Mouse (Mus musculus) kidney, embryonic 14.5 days (tissue): ENCODE results near the gene Lrrc2. TPM values are rescaled to one million over a fixed set of nuclear protein-coding genes. Genes with fewer than 3 reads are reported as not detected.

Experiments used
- ATAC-seq: fragments of 200-750 bp; cut with Nextera tagmentation; 2 replicates; pipeline ENCODE4 v1.8.0; 2017; ENCODE audit warnings: moderate number of reproducible peaks, mild to moderate bottlenecking, moderate TSS enrichment, moderate library complexity; ENCODE audit not compliant: low FRiP score, low TSS enrichment
- H3K27ac ChIP-seq: fragments of 300-500 bp; sonication (generic); 2 replicates; pipeline ENCODE4 v1.5.1; 2014; ENCODE audit warnings: low read depth, mild to moderate bottlenecking, low read length, moderate library complexity, mixed read lengths
- H3K27me3 ChIP-seq: fragments of 300-500 bp; sonication (generic); 2 replicates; pipeline ENCODE4 v1.6.1; 2014; ENCODE audit warnings: mild to moderate bottlenecking, low read length; ENCODE audit not compliant: control insufficient read depth, insufficient read depth
- H3K36me3 ChIP-seq: fragments of 300-500 bp; sonication (generic); 2 replicates; pipeline ENCODE4 v1.6.1; 2014; ENCODE audit warnings: low read length, mixed read lengths; ENCODE audit not compliant: control insufficient read depth, insufficient read depth
- H3K4me1 ChIP-seq: fragments of 300-500 bp; sonication (generic); 2 replicates; pipeline ENCODE4 v1.6.1; 2014; ENCODE audit warnings: low read length, mixed read lengths; ENCODE audit not compliant: control insufficient read depth, insufficient read depth
- H3K4me2 ChIP-seq: fragments of 300-500 bp; sonication (generic); replicated peaks from 2 replicates; pipeline ENCODE4 v1.6.1; 2014; ENCODE audit warnings: low read depth, mild to moderate bottlenecking, low read length
- H3K4me3 ChIP-seq: fragments of 300-500 bp; sonication (generic); 2 replicates; pipeline ENCODE4 v1.5.1; 2014; ENCODE audit warnings: mild to moderate bottlenecking, low read length
- H3K9ac ChIP-seq: fragments of 300-500 bp; sonication (generic); 2 replicates; pipeline ENCODE4 v1.6.1; 2014; ENCODE audit warnings: low read depth, mild to moderate bottlenecking, low read length, moderate library complexity
- H3K9me3 ChIP-seq: fragments of 300-500 bp; sonication (generic); 2 replicates; pipeline ENCODE4 v1.6.1; 2016; ENCODE audit warnings: low read length; ENCODE audit not compliant: control insufficient read depth
- WGBS: fragments of 180-500 bp; shearing (Covaris S2); extraction: QIAGEN DNeasy Blood & Tissue Kit; methylation state at CpG from one replicate; pipeline ENCODE4 v1.1.7; 2014; 5-methylcytosine and 5-hydroxymethylcytosine counted together
- polyA plus RNA-seq: library from polyadenylated mRNA; unstranded; fragments of >200 nt; fragmentation: Nextera tagmentation; extraction: Ambion mirVana; gene quantifications from 2 replicates; pipeline ENCODE4 v1.2.1, GENCODE M21; 2014

Gene Lrrc2
- polyA plus RNA-seq, 1 experiment from 2014 or later, result 0.15 TPM

DNA sequence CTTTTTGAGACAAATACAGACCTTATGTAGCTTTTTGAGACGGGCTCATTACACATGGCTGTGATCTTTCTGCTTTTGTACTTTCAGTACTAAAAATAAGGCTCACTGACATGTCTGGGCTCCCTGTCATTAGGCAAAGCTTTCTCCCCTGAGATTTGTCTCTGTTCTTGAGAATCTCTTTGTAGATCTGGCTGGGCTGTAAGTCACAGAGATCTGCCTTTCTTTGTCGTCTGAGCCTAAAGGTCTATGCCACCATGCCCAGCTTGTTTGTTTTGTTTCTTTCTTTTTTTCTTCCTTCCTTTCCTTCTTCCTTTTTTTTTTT, 14.5 kb downstream of the Lrrc2 start:
- no peaks in the 10 kb centered on the region for H3K36me3 ChIP-seq
- no peaks in the 10 kb centered on the region for H3K27me3 ChIP-seq
- H3K9me3 ChIP-seq, result no peaks in the 10 kb centered on the region
- no peak overlapping the region for H3K9ac ChIP-seq
- no peak overlapping the region for H3K4me2 ChIP-seq
- H3K4me3 ChIP-seq, result no peak overlapping the region
- 60% methylated on average over 2 of the region's 2 CpGs for WGBS
- no peak overlapping the region for H3K27ac ChIP-seq
- no peak for ATAC-seq
- no peaks in the 10 kb centered on the region for H3K4me1 ChIP-seq

DNA sequence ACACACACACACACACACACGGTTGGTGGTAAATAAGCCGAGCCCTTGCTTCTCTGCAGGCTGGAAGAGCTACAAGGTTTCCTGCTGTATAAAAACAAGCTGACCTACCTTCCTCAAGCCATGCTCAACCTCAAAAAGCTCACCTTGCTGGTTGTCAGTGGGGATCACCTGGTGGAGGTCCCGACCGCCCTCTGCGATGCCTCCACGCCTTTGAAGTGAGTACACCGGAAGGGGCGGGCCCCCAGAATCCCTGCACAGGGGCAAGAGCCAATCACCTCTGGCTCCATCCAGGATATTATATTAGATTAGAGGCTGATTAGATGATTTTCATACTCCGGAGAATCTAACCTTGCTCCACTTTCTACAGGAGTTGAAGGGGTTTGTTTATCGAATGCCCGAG, 28.1 kb downstream of the Lrrc2 start:
- H3K4me3 ChIP-seq, result no peak overlapping the region
- no peak overlapping the region for H3K4me2 ChIP-seq
- ATAC-seq, result no peak
- H3K4me1 ChIP-seq, result no peaks in the 10 kb centered on the region
- H3K36me3 ChIP-seq, result no peaks in the 10 kb centered on the region
- H3K9me3 ChIP-seq, result no peaks in the 10 kb centered on the region
- H3K9ac ChIP-seq, result no peak overlapping the region
- 93% methylated on average over 11 of the region's 11 CpGs for WGBS
- H3K27me3 ChIP-seq, result no peaks in the 10 kb centered on the region
- no peak overlapping the region for H3K27ac ChIP-seq

DNA sequence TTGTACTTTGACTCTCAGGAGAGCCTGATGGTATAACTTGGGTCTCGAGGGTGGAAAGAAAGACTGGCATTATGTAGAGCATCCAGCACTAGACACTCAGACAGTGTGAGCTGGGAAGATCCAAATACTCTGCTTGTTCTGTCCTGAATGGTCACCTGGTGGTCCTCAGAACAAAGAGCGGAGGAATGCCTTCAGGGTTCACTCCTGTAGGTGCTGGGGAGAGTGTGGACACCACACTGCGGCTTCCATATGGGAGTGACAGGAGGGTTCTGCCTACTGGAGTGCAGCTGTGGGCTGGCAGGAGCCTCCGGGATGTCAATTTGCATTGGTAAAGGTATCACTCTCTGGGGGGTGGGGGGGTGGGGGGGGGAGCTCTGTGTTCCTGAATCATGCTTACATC, 31.0 kb downstream of the Lrrc2 start:
- no peak for ATAC-seq
- no peak overlapping the region for H3K9ac ChIP-seq
- H3K4me1 ChIP-seq, result no peaks in the 10 kb centered on the region
- H3K9me3 ChIP-seq, result no peaks in the 10 kb centered on the region
- no peak overlapping the region for H3K4me2 ChIP-seq
- no peaks in the 10 kb centered on the region for H3K36me3 ChIP-seq
- no peaks in the 10 kb centered on the region for H3K27me3 ChIP-seq
- no peak overlapping the region for H3K27ac ChIP-seq
- H3K4me3 ChIP-seq, result no peak overlapping the region
- 70% methylated on average over 4 of the region's 4 CpGs for WGBS

DNA sequence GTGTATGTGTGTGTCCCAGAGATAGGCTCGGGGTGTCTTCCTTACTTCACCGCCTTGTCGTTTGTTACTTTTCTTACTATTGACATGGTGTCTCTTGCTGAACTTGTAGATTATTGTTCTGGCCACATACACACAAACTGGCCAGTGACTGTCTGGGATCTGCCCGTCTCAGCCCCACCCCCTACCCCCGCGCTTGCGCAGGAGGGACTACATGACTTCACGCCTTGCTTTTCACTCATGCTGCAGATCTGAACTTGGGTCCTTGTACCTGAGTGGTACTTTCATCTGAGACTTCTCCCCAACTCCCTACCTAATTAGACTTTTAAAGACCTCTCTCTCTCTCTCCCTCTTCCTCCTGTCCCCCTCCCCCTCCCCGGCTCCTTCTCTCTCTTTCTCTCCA, 32.8 kb downstream of the Lrrc2 start:
- Histone ChIP-seq H3K9ac (no peak overlapping the region), H3K36me3 (no peaks in the 10 kb centered on the region), H3K4me1 (no peaks in the 10 kb centered on the region), H3K9me3 (no peaks in the 10 kb centered on the region), H3K4me2 (no peak overlapping the region), H3K27ac (no peak overlapping the region), H3K27me3 (no peaks in the 10 kb centered on the region), H3K4me3 (no peak overlapping the region)
- whole genome bisulfite sequencing, result 94% methylated on average over 9 of the region's 9 CpGs
- no peak for ATAC-seq

DNA sequence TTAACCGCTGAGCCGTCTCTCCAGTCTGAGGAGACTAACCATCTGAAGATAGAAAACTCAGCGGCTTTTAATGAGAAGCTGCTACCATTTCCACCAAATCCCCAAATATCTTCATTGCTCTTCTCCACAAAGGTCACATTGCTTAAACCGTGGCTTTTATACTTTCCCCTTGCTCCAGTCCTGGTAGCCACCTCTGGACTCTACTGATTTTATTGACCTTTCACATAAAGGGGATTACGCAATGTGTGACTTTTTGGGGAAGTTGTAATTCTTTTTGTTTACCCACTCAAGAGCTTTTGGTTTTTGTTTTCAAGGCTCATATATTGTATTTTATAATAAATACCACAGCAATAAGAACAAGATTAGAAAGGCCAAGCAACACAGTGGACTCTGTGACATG, 34.2 kb downstream of the Lrrc2 start:
- WGBS, result 95% methylated on average over 5 of the region's 5 CpGs
- Histone ChIP-seq H3K27me3 (no peaks in the 10 kb centered on the region), H3K4me1 (no peaks in the 10 kb centered on the region), H3K4me3 (no peak overlapping the region), H3K9ac (no peak overlapping the region), H3K4me2 (no peak overlapping the region), H3K36me3 (no peaks in the 10 kb centered on the region), H3K9me3 (no peaks in the 10 kb centered on the region), H3K27ac (no peak overlapping the region)
- no peak for ATAC-seq

DNA sequence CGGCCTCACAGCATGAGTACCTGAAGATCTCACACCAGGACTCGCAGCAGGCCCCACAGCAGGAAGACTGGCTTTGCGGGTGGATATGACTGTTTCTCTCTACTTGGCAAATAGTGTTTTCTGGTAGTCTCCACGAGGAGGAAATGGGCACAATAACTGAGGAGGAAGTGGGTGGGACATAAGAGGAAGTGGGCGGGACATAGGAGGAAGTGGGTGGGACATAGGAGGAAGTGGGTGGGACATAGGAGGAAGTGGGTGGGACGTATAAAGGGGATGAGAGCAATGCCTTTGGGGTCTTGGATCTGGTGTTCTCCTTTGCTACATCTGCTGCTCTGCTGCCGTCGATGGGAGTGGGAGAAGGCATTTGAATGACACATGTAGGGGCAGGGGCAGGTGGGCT, 34.6 kb downstream of the Lrrc2 start:
- no peak overlapping the region for H3K4me3 ChIP-seq
- no peaks in the 10 kb centered on the region for H3K36me3 ChIP-seq
- no peak for ATAC-seq
- 88% methylated on average over 8 of the region's 8 CpGs for WGBS
- no peak overlapping the region for H3K4me2 ChIP-seq
- H3K9me3 ChIP-seq, result no peaks in the 10 kb centered on the region
- H3K9ac ChIP-seq, result no peak overlapping the region
- no peak overlapping the region for H3K27ac ChIP-seq
- H3K4me1 ChIP-seq, result no peaks in the 10 kb centered on the region
- H3K27me3 ChIP-seq, result no peaks in the 10 kb centered on the region

DNA sequence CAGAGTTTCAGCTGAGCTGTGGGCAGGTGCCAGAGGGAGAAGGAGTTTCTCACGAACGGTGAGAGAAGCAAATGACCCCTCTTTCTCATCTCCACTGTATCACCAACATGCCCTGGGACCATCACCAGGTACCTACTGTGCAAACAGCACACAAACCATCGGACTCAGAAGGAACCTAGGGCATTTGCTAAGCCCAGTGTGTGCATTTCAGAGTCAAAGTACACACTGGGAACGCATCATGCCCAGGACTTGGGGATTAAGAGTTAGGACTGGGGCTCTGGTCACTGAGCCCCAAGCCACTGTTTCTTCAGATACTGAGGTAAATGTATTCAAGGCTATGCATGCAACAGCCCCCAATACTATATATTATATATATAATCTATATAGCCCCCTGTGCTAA, 36.0 kb downstream of the Lrrc2 start:
- Histone ChIP-seq H3K27me3 (no peaks in the 10 kb centered on the region), H3K4me3 (no peak overlapping the region), H3K27ac (no peak overlapping the region), H3K9ac (no peak overlapping the region), H3K9me3 (no peaks in the 10 kb centered on the region), H3K36me3 (no peaks in the 10 kb centered on the region), H3K4me2 (no peak overlapping the region), H3K4me1 (no peaks in the 10 kb centered on the region)
- WGBS, result 79% methylated on average over 4 of the region's 4 CpGs
- ATAC-seq, result no peak

DNA sequence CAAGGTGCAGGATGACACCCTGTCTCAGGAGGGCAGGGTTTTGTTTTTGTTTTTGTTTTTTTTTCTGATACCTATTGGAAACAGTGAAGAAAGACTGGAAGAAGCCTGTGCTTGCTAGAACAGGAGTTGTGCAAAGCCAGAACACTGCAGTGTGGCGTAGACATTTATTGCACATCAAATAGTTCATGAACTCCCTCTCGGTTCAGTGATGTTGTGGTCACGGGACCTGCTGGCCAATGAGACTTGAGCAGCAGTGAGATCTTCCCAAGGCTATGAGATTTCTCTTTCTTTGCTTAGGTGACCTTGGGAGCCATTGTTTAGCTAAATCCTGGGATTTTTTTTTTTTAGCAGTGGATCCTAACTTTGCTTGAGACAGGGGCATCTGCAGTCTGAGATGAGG, 36.7 kb downstream of the Lrrc2 start:
- H3K9ac ChIP-seq, result no peak overlapping the region
- no peak overlapping the region for H3K4me2 ChIP-seq
- no peak overlapping the region for H3K4me3 ChIP-seq
- H3K4me1 ChIP-seq, result no peaks in the 10 kb centered on the region
- 61% methylated on average over 3 of the region's 3 CpGs for WGBS
- no peaks in the 10 kb centered on the region for H3K9me3 ChIP-seq
- H3K27me3 ChIP-seq, result no peaks in the 10 kb centered on the region
- H3K36me3 ChIP-seq, result no peaks in the 10 kb centered on the region
- ATAC-seq, result no peak
- H3K27ac ChIP-seq, result no peak overlapping the region

DNA sequence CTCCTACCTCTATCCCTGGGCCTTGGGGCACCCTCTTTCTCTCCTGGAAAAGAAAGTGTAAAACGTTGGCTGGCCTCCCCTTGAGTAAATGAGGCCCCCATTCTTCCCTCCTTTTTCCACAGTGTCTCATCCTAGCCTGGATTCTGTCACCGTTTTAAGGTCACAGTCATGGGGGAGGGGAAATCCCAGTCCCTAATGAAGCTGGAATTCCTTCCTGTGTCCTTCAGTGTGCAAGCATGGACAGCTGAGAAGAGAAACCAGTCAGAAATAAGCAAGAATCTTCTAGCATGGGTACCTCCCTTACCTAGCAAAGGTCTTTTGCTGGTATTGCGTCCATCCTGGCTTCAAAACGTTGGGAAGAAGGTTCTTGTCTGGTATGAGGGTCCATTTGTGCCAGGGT, 37.8 kb downstream of the Lrrc2 start:
- H3K36me3 ChIP-seq, result no peaks in the 10 kb centered on the region
- no peak overlapping the region for H3K4me2 ChIP-seq
- no peak overlapping the region for H3K27ac ChIP-seq
- WGBS, result 68% methylated on average over 4 of the region's 4 CpGs
- H3K4me3 ChIP-seq, result no peak overlapping the region
- no peaks in the 10 kb centered on the region for H3K27me3 ChIP-seq
- no peaks in the 10 kb centered on the region for H3K9me3 ChIP-seq
- no peaks in the 10 kb centered on the region for H3K4me1 ChIP-seq
- ATAC-seq, result no peak
- H3K9ac ChIP-seq, result no peak overlapping the region

DNA sequence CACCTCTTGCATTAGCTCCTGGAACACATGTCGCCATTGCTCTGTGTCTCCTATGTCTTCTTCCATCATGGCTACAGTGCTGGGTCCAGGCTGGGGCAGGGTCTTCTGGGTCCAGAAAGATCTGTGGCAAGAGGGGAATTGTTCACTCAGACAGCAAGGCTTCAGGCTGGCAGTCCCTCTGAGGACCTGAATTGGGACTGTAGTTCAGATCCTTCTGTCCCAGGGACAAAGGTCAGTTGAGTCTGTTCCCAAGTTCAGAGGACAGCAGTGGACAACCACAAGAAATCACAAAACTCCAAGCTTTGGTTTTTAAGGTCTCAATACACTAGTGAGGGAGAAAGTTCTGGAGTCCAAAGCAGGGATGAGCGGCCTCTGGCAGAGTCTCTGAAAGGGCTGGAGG, 38.2 kb downstream of the Lrrc2 start:
- no peak overlapping the region for H3K4me3 ChIP-seq

More for the DNA sequence above, 38.2 kb downstream of the Lrrc2 start:
- no peak overlapping the region for H3K27ac ChIP-seq
- WGBS, result 92% methylated on average over 2 of the region's 2 CpGs
- no peaks in the 10 kb centered on the region for H3K9me3 ChIP-seq
- ATAC-seq, result no peak
- no peaks in the 10 kb centered on the region for H3K27me3 ChIP-seq
- no peaks in the 10 kb centered on the region for H3K36me3 ChIP-seq
- H3K9ac ChIP-seq, result no peak overlapping the region
- H3K4me2 ChIP-seq, result no peak overlapping the region
- H3K4me1 ChIP-seq, result no peaks in the 10 kb centered on the region
